Mouse (Mus musculus): ENCODE data around the gene Zbtb38. TPM values are rescaled to one million over a fixed set of nuclear protein-coding genes. Genes with fewer than 3 reads are reported as not detected.
A peak's percentile ranks its signal among the peaks of the same experiment; 100 is the strongest.

Gene Zbtb38
- polyA plus RNA-seq, 1 experiment = 8.1 TPM

DNA sequence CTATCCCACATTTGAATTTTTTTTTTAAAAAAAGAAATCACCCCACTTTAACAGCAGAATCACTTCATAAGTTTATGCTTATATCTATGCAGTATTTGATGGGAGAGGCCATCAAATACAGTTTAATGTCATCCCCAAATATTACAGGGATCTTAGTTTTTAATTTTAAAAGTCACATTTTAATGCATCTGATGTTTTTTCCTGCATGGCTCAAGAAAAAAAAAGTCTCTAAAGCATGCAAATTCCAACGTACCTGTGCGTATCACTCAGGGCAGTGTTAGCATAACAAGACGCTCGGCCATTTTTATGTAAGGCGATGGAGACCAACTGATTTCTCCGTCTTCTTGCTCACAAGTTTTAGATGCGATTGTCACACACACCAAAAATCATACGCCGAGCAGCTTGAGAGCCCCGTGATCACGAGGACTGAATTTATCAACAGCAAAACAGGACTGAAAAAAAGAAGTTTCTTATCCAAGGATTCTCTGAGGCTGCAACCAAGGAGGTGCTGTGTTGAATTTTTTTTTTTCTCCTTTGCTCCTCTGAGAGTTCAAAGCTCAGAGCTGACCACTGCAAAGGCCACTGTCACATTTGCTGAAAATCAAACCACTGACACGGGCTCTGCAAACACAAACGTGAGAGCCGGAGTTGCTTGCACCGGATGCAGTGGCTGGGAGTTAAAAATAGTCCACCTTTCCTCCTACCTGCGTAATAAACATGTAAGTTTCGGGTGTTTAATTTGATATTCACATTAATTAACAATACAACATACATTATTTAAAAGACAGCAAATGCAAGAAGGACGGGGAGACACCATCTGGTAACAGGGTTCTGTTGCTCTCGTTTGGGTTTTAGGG lies 21.4 kb downstream of the Zbtb38 start:
- DNase-seq (ENCODE audit: low spot score) = no peak

- DNase-seq (ENCODE audit: low spot score) = no peak
Observed at GRCm38 (mm10) chr9:96730311-96730625, 22.4 kb downstream of the Zbtb38 start.

DNA sequence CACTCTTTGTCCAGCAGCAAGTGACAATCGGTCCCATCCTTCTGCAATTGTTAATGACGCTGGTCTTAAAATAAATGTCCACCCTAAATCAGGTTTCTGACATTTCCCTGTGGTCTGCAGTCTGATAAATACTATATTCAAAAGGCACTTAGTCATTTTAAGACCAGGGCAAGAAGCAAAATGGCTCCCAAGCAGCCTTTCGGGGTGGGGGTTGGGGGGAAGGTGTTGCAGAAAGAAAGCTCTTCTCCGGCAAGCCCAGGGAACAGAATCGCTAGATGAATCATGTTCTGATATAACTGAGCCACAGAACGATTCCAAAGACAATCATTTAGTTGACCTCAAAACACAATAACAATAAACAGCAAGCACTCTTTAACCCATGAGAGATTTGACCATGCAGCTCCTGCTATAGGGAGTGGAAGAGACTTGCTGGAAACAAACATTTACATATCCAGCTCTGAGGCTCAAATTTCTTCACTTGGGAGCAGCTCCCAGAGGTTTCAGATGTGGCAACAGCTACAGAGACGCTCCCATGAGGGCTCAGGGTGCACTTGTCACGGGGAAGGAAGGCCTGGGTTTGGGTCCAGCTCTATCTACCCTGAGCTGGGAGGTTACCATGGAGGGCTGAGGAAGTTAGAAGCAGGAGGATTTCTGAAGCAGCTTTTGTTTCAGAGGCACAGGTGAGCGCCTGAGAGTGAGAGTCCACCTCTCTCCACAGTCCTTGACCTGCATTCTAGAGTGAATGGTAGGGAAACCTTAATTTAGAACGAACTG lies 22.9 kb downstream of the Zbtb38 start:
- no peak for DNase-seq (ENCODE audit: low spot score)

DNA sequence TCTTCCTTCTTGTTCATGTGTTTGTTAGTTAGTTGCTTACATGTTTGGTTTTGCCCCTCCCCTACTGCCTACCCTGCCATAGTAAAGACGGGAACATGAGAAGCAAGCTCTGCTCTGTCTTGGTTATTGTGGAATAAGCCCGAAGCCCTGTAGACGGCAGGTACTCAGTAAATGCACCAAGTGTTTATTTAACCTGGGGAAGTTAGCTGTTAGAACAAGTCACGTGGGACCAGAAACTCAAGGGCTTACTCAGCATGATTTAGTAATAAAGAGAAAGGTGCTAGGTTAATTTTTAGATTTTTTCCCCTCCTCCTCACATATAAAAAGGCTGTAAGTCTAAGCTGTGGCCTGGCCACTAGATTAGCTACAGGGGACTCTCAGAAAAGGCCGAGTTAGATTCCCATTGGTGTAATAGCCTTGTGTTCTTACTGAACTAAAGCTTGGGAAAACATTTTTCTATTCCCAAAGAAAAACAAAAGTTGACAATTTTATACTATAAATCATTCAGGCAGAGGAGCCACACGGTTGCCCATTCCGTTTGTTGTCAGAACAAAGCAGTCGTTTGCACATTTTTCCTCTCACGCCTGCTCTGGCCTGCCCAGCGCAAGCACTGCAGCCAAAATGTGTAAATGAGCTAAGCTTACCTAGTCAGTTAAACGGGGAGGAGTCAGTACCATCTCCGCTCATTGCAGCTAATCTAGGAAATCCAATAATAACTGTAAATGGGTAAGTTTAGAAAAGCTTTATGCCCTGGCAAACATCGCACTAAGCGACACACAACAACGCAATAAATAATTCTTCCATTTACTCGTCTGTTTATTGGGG lies 24.1 kb downstream of the Zbtb38 start:
- DNase-seq (ENCODE audit: low spot score) = no peak

GRCm38 (mm10) chr9:96727688-96728087 lies 24.9 kb downstream of the Zbtb38 start:
- no peak for DNase-seq (ENCODE audit: low spot score)

GRCm38 (mm10) chr9:96726336-96727131 lies 26.1 kb downstream of the Zbtb38 start:
- no peak for DNase-seq (ENCODE audit: low spot score)

- DNase-seq (ENCODE audit: low spot score) = no peak
Observed at GRCm38 (mm10) chr9:96725582-96726320, 26.9 kb downstream of the Zbtb38 start.

- DNase-seq (ENCODE audit: low spot score) = no peak
Observed at GRCm38 (mm10) chr9:96723650-96724049, 29.0 kb downstream of the Zbtb38 start.

DNA sequence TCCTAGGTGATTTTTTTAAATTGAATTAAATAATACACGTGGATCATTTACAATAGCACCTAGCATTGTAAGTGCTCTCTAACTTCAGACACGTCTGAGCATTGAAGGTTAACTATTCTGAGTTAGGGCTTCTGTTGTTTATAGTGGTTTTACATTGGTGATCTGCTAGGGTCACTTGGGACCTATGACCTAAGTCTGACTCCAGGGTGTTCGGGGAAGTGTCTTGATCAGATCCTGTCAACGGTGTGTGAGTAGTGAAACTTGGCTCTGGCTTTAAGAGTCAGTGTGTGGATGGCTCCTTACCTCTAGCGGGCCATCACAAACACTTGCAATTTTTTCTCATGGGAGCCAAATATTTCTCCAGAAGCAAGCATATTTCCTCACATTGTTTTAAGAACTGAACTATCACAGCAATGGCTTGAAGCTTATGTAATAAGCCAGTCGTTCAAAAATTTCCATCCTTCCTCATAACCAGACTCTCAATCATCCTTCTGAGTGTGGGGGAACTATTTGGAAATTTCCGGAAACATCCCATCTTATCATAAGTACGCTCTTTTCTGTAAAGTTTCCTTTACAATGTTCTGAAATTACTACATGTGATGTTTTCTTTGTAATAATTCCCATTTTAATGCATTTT lies 31.4 kb downstream of the Zbtb38 start:
- DNase-seq (ENCODE audit: low spot score) = no peak

DNA sequence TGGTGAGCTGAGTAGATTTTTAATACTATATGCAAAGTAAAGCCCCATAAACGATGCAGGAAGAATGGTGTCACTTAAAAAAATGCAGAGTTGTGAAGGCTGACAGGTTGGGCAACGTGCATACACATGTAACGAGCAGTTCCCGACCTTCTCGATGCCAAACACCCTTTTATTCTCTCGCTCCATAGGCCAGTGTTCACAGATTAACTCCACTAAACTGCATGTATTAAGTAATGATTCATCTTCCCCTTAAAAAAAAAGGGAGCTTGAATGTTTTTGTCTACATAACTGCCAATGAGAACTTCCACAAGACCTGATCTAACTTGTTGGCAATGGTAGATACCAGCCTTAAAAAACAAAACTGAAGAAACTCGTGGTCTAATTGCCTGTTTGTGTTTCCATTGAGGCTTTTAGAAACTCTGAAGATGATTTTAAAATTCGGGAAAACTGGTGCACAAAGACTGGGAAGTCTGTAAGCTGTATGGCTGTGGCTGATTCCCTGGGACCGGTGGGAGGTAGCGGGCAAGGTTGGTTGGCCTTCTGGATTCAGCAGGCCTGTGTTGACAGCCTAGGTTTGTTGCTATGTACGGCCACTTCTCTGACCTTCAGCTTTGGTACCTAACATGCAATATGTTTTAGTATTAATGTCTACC lies 32.0 kb downstream of the Zbtb38 start:
- DNase-seq (ENCODE audit: low spot score) = no peak

GRCm38 (mm10) chr9:96719408-96720158 lies 33.0 kb downstream of the Zbtb38 start:
- DNase-seq (ENCODE audit: low spot score) = peak; percentile 82

- DNase-seq (ENCODE audit: low spot score) = no peak
Observed at GRCm38 (mm10) chr9:96718888-96719287, 33.7 kb downstream of the Zbtb38 start.

- DNase-seq (ENCODE audit: low spot score) = no peak
Observed at GRCm38 (mm10) chr9:96718402-96718798, 34.2 kb downstream of the Zbtb38 start.

- no peak for DNase-seq (ENCODE audit: low spot score)
Observed at GRCm38 (mm10) chr9:96717698-96718401, 34.8 kb downstream of the Zbtb38 start.

GRCm38 (mm10) chr9:96716735-96717444 lies 35.7 kb downstream of the Zbtb38 start:
- no peak for DNase-seq (ENCODE audit: low spot score)

GRCm38 (mm10) chr9:96716136-96716535 lies 36.5 kb downstream of the Zbtb38 start:
- no peak for DNase-seq (ENCODE audit: low spot score)

DNA sequence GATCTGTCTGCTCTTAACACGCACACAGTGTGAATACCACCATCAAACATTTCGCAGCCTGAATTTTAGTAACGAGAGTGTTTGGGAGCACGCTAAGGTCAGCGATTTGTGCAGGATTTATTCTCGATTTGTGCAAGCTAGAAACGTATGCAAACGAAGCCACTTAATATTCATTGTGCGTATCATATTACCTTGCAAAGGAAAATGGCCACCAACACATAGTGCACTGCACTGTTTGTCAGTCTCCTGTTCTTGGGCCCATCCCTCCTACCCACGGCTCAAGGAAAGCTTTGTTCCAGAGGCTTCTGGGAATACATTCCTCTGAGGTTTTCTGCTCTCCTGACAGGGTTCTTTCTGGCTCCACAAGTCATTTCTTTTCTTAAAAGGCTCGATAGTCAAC lies 37.5 kb downstream of the Zbtb38 start:
- DNase-seq (ENCODE audit: low spot score) = no peak
